18 mouse cellular contexts compared by ENCODE assay signal in genomic region chr6:144708410-144708809, GRCm38 (mm10).
"Had no signal": no experiment of that assay in that cellular context is flagged by ENCODE, and none has a peak within 500 bp of the region (broad histone marks: within the 10 kb centered on the region; RNA-seq: fewer than 3 reads in every experiment).

No protein-coding gene starts in this region.

- DNase-seq: lung, embryonic 14.5 days; lung, postnatal 10 days; lung, postnatal 4 days; midbrain, embryonic 14.5 days; retina, postnatal 1 day; right cerebral cortex, adult 18-20 months; right cerebral cortex, postnatal 25 days; right cerebral cortex, postnatal 4 days; spleen, adult 18-20 months; thymus, adult 18-20 months; thymus, postnatal 14 days; thymus, postnatal 36 days had no signal

- H3K36me3 ChIP-seq: midbrain, embryonic 10.5 days; midbrain, embryonic 12.5 days; neural tube, embryonic 13.5 days; neural tube, embryonic 15.5 days had no signal

- H3K27me3 ChIP-seq: midbrain, embryonic 12.5 days; neural tube, embryonic 13.5 days; neural tube, embryonic 15.5 days had no signal

- H3K27ac ChIP-seq: midbrain, embryonic 10.5 days; midbrain, embryonic 12.5 days; neural tube, embryonic 13.5 days; neural tube, embryonic 15.5 days had no signal

- ATAC-seq: midbrain, embryonic 16.5 days had no signal

- H3K9me3 ChIP-seq: midbrain, embryonic 12.5 days had no signal

- H3K4me2 ChIP-seq: lung, embryonic 14.5 days; midbrain, embryonic 12.5 days; neural tube, embryonic 13.5 days; neural tube, embryonic 15.5 days had no signal

- H3K9ac ChIP-seq: lung, embryonic 14.5 days; midbrain, embryonic 12.5 days; neural tube, embryonic 13.5 days; neural tube, embryonic 15.5 days had no signal

- H3K4me3 ChIP-seq: midbrain, embryonic 10.5 days; midbrain, embryonic 12.5 days; myocyte; neural tube, embryonic 13.5 days; neural tube, embryonic 15.5 days had no signal
